Mouse (Mus musculus): ENCODE data around the gene Polr2g. TPM values are rescaled to one million over a fixed set of nuclear protein-coding genes. Genes with fewer than 3 reads are reported as not detected.

The Polr2g gene
- polyA plus RNA-seq, 1 experiment from 2014 or later, result 149 TPM

- peak within 1 kb of the TSS; percentile 91 for H3K9ac ChIP-seq
- H3K9me3 ChIP-seq, result no peaks in the 10 kb centered on the region
- under 1% methylated on average over 67 of the region's 68 CpGs for WGBS
Observed at GRCm38 (mm10) chr19:8774086-8774835, 24.1 kb downstream of the Polr2g start, which contains the start of gene Tmem179b. TSS of gene Tmem179b (minus strand) at chr19:8774467.

GRCm38 (mm10) chr19:8773409-8773808, 25.0 kb downstream of the Polr2g start:
- Histone ChIP-seq H3K4me1 (peaks cover 28% of the 10 kb centered on the region), H3K4me2 (peak overlapping the region; percentile 88), H3K27ac (peak overlapping the region; percentile 99), H3K9me3 (no peaks in the 10 kb centered on the region), H3K9ac (peak overlapping the region; percentile 91), H3K36me3 (peaks cover 47% of the 10 kb centered on the region), H3K27me3 (no peaks in the 10 kb centered on the region), H3K4me3 (peak overlapping the region; percentile 75)
- whole genome bisulfite sequencing, result 51% methylated on average over 6 of the region's 6 CpGs
- no peak for ATAC-seq (ENCODE audit: insufficient number of reproducible peaks, low FRiP score, low TSS enrichment, low read depth)

More at GRCm38 (mm10) chr19:8774086-8774835, 24.1 kb downstream of the Polr2g start, which contains the start of gene Tmem179b:
- Histone ChIP-seq H3K27me3 (no peaks in the 10 kb centered on the region), H3K4me3 (peak within 1 kb of the TSS; percentile 75), H3K4me1 (peaks cover 28% of the 10 kb centered on the region), H3K36me3 (peaks cover 42% of the 10 kb centered on the region), H3K27ac (peak within 1 kb of the TSS; percentile 99), H3K4me2 (peak within 1 kb of the TSS; percentile 88)
- peak; percentile 91 for ATAC-seq (ENCODE audit: insufficient number of reproducible peaks, low FRiP score, low TSS enrichment, low read depth)

- Histone ChIP-seq H3K4me1 (peaks cover 28% of the 10 kb centered on the region), H3K4me3 (peak overlapping the region; percentile 75), H3K9ac (no peak overlapping the region), H3K9me3 (no peaks in the 10 kb centered on the region), H3K27me3 (no peaks in the 10 kb centered on the region), H3K4me2 (peak overlapping the region; percentile 88), H3K27ac (peak overlapping the region; percentile 33), H3K36me3 (peaks cover 49% of the 10 kb centered on the region)
- WGBS, result 82% methylated on average over 5 of the region's 5 CpGs
- no peak for ATAC-seq (ENCODE audit: insufficient number of reproducible peaks, low FRiP score, low TSS enrichment, low read depth)
Observed at GRCm38 (mm10) chr19:8772996-8773395, 25.4 kb downstream of the Polr2g start.

- Histone ChIP-seq H3K9ac (peak within 1 kb of the TSS; percentile 83), H3K4me2 (peak within 1 kb of the TSS; percentile 45), H3K9me3 (no peaks in the 10 kb centered on the region), H3K27me3 (no peaks in the 10 kb centered on the region), H3K36me3 (peaks cover 67% of the 10 kb centered on the region), H3K4me3 (peak within 1 kb of the TSS; percentile 65), H3K27ac (peak within 1 kb of the TSS; percentile 92), H3K4me1 (peaks cover 28% of the 10 kb centered on the region)
- WGBS, result 20% methylated on average over 29 of the region's 29 CpGs
- no peak for ATAC-seq (ENCODE audit: insufficient number of reproducible peaks, low FRiP score, low TSS enrichment, low read depth)
Observed at GRCm38 (mm10) chr19:8770567-8771270, 27.7 kb downstream of the Polr2g start, which contains the start of gene Tmem223. TSS of gene Tmem223 (plus strand) at chr19:8770996.

- H3K27me3 ChIP-seq, result no peaks in the 10 kb centered on the region
- peaks cover 4% of the 10 kb centered on the region; the same call in 1 of the 2 replicates for H3K4me1 ChIP-seq
- peaks cover 85% of the 10 kb centered on the region for H3K36me3 ChIP-seq
- no peaks in the 10 kb centered on the region for H3K9me3 ChIP-seq
- no peak overlapping the region for H3K27ac ChIP-seq
- no peak overlapping the region for H3K4me2 ChIP-seq
- no peak overlapping the region for H3K9ac ChIP-seq
- 96% methylated on average over 9 of the region's 9 CpGs for WGBS
- H3K4me3 ChIP-seq, result no peak overlapping the region
- ATAC-seq (ENCODE audit: insufficient number of reproducible peaks, low FRiP score, low TSS enrichment, low read depth), result no peak
Observed at GRCm38 (mm10) chr19:8765562-8765961, 32.8 kb downstream of the Polr2g start.

GRCm38 (mm10) chr19:8763276-8763675, 35.1 kb downstream of the Polr2g start:
- Histone ChIP-seq H3K4me3 (no peak overlapping the region), H3K9ac (no peak overlapping the region), H3K4me1 (peaks cover 1% of the 10 kb centered on the region; the same call in 1 of the 2 replicates), H3K27ac (no peak overlapping the region), H3K36me3 (peaks cover 62% of the 10 kb centered on the region), H3K4me2 (no peak overlapping the region), H3K27me3 (no peaks in the 10 kb centered on the region), H3K9me3 (no peaks in the 10 kb centered on the region)
- no peak for ATAC-seq (ENCODE audit: insufficient number of reproducible peaks, low FRiP score, low TSS enrichment, low read depth)
- 91% methylated on average over 4 of the region's 4 CpGs for WGBS

GRCm38 (mm10) chr19:8760757-8761156, 37.6 kb downstream of the Polr2g start:
- Histone ChIP-seq H3K4me1 (peaks cover 8% of the 10 kb centered on the region), H3K27ac (no peak overlapping the region), H3K27me3 (no peaks in the 10 kb centered on the region), H3K36me3 (peaks cover 37% of the 10 kb centered on the region), H3K9ac (no peak overlapping the region), H3K4me3 (no peak overlapping the region), H3K9me3 (no peaks in the 10 kb centered on the region), H3K4me2 (no peak overlapping the region)
- no peak for ATAC-seq (ENCODE audit: insufficient number of reproducible peaks, low FRiP score, low TSS enrichment, low read depth)
- WGBS, result 87% methylated on average over 2 of the region's 2 CpGs

- H3K4me2 ChIP-seq, result no peak overlapping the region
- 93% methylated on average over 2 of the region's 2 CpGs for WGBS
- no peaks in the 10 kb centered on the region for H3K9me3 ChIP-seq
- H3K9ac ChIP-seq, result no peak overlapping the region
- H3K4me1 ChIP-seq, result peaks cover 19% of the 10 kb centered on the region
- no peak overlapping the region for H3K27ac ChIP-seq
- H3K36me3 ChIP-seq, result peaks cover 35% of the 10 kb centered on the region
- ATAC-seq (ENCODE audit: insufficient number of reproducible peaks, low FRiP score, low TSS enrichment, low read depth), result no peak
- H3K4me3 ChIP-seq, result no peak overlapping the region
- H3K27me3 ChIP-seq, result no peaks in the 10 kb centered on the region
Observed at GRCm38 (mm10) chr19:8758899-8759298, 39.5 kb downstream of the Polr2g start.

GRCm38 (mm10) chr19:8757471-8757998, 40.8 kb downstream of the Polr2g start:
- H3K27ac ChIP-seq, result peak overlapping the region; percentile 90
- 3% methylated on average over 14 of the region's 14 CpGs for WGBS
- H3K4me2 ChIP-seq, result peak overlapping the region; percentile 54
- peak overlapping the region; percentile 93 for H3K4me3 ChIP-seq
- H3K36me3 ChIP-seq, result peaks cover 32% of the 10 kb centered on the region
- no peaks in the 10 kb centered on the region for H3K27me3 ChIP-seq
- no peaks in the 10 kb centered on the region for H3K9me3 ChIP-seq
- ATAC-seq (ENCODE audit: insufficient number of reproducible peaks, low FRiP score, low TSS enrichment, low read depth), result no peak
- peak overlapping the region; percentile 88 for H3K9ac ChIP-seq
- H3K4me1 ChIP-seq, result peaks cover 19% of the 10 kb centered on the region

- Histone ChIP-seq H3K36me3 (peaks cover 34% of the 10 kb centered on the region), H3K27ac (peak within 1 kb of the TSS; percentile 90), H3K27me3 (no peaks in the 10 kb centered on the region), H3K4me3 (peak within 1 kb of the TSS; percentile 93), H3K9ac (peak within 1 kb of the TSS; percentile 88), H3K4me2 (peak within 1 kb of the TSS; percentile 54), H3K4me1 (peaks cover 19% of the 10 kb centered on the region), H3K9me3 (no peaks in the 10 kb centered on the region)
- WGBS, result under 1% methylated on average over 75 of the region's 75 CpGs
- ATAC-seq (ENCODE audit: insufficient number of reproducible peaks, low FRiP score, low TSS enrichment, low read depth), result peak; percentile 91
Observed at GRCm38 (mm10) chr19:8756635-8757387, 41.6 kb downstream of the Polr2g start, which contains the start of gene Nxf1. TSS of gene Nxf1 (plus strand) at chr19:8757073.

GRCm38 (mm10) chr19:8755652-8756051, 42.7 kb downstream of the Polr2g start:
- peak overlapping the region; percentile 93; the same call in 1 of the 2 replicates for H3K4me3 ChIP-seq
- peak overlapping the region; percentile 43; the same call in 1 of the 2 replicates for H3K27ac ChIP-seq
- H3K4me1 ChIP-seq, result peaks cover 19% of the 10 kb centered on the region
- 73% methylated on average over 3 of the region's 3 CpGs for WGBS
- H3K4me2 ChIP-seq, result peak overlapping the region; percentile 54; the same call in 1 of the 2 replicates
- no peaks in the 10 kb centered on the region for H3K27me3 ChIP-seq
- H3K9me3 ChIP-seq, result no peaks in the 10 kb centered on the region
- no peak for ATAC-seq (ENCODE audit: insufficient number of reproducible peaks, low FRiP score, low TSS enrichment, low read depth)
- H3K9ac ChIP-seq, result no peak overlapping the region
- H3K36me3 ChIP-seq, result peaks cover 45% of the 10 kb centered on the region
